Mouse (Mus musculus): ENCODE data around the gene Dcbld2.

- TF ChIP-seq GATA1 (IDR thresholded peaks at IDR 0.05; ENCODE audit: borderline replicate concordance, low read length), result no peak
- no peak for TF ChIP-seq FLI1 (IDR thresholded peaks at IDR 0.05; ENCODE audit: low read length)
Observed at GRCm38 (mm10) chr16:58377756-58378503, 30.3 kb upstream of the Dcbld2 start.

Measured in megakaryocyte, embryonic 14.5 days (primary cell).